Mouse (Mus musculus) liver, postnatal 0 days (tissue): ENCODE data around the gene Cpne6.

Experiments used
- CTCF ChIP-seq: sonication (generic); IDR thresholded peaks from 2 replicates; pipeline ENCODE4 v1.5.1; 2016; ENCODE audit warnings: antibody characterized with exemption, low read depth
- EP300 ChIP-seq: IDR thresholded peaks from 2 replicates; pipeline ENCODE4 v1.6.1; 2016; ENCODE audit warnings: antibody characterized with exemption, low read depth, mild to moderate bottlenecking

DNA sequence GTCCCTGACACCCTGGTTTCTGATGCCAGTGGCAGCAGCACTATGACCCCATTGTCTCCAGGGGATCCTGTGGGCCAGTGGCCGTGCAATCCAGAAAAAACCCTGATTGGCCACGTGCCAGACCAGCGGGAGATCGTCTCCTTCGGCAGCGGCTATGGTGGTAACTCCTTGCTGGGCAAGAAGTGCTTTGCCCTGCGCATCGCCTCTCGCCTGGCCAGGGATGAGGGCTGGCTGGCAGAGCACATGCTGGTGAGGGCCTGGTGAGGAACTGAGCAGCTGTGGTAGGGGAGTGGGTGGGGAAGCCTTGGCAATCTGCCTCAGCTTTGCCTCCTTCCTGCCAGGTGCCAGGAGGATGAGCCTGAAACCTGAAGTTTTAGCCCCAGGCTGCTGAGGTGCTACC, 34.1 kb downstream of the Cpne6 start:
- TF ChIP-seq CTCF (no peak), EP300 (no peak)
